Mouse (Mus musculus): Measurements from ENCODE around the gene Exoc1.
A peak's percentile ranks its signal among the peaks of the same experiment; 100 is the strongest.

Gene Exoc1

DNA sequence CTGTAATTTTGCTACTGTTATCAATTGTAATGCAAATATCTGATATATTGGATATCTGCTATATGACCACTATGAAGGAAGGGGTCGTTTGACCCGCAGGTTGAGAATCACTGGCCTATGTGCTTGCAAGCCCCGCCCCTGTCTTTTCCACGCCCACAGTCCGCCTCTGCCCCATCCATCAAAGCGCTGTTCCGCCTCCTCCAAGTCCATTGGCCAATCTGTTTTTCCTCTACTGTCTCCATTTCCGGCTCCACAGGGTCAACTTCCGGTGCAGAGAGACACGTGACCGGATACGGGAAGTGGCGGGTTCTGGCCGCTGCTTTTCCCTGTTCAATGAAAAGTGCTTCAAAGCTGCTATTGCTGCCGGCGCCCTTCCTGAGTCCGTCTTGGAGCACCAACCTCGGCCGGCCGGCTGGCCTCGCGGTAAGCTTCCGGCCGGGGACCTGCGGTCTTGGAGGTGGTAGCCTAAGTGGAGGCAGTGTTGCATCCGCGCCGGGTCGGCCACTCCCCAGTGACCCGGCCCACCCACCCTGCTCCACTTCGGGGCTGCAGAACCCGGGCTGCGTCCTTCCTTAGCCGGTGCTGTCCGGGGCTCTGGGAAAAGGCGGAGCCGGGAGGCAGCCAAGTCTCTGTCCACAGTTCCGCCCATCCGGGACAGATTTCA is at the start of gene Exoc1:
Exoc1 (plus strand) TSS at position 272 of the 664 bp plus-strand sequence.
- DNase-seq (ENCODE audit: low spot score): peak; percentile 99

DNA sequence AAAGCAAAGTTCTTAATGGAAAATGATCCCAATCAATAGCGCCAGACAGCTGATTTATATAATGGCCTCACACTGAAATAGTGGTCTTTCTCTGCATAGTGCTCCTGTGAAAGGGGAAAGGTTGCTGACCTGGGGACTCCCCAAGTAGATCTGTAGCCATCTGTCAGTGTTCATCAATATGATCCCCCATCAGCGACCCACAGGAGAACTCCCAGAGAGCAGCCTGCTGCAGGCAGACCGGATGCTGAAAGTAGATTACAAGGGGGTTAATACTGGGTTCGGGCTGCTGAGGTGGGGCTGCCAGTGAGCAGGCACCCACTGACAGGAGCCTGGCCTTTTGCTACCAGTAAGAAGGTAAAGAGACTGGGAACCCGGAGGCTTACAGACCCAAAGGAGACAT is 45.3 kb upstream of the Exoc1 start, which contains the start of gene Gm7271:
Gm7271 (plus strand) TSS at position 230 of the 400 bp plus-strand sequence.
- DNase-seq (ENCODE audit: low spot score): no peak

GRCm38 (mm10) chr5:76495126-76495525 is 34.0 kb upstream of the Exoc1 start:
- DNase-seq (ENCODE audit: low spot score): no peak

DNA sequence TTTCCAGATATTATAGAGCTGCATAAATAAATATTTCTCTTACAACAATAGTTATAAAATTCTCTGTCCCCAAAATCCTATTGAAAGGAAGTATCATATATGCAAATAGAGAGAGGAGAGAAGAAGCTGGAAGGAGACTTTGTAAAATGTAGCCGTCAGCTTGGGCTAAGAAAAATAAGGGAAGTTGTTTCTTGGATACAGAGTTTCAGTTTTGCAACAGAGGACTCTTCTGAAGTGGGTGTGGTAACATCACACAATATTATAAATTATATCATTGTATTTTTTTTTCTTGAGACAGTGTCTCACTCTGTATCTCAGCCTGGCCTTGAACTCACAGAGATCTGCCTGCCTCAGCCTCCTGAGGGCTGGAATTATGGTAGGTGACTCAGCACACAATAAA is 6.7 kb upstream of the Exoc1 start:
- DNase-seq (ENCODE audit: low spot score): no peak

GRCm38 (mm10) chr5:76524623-76525022 is 4.5 kb upstream of the Exoc1 start:
- no peak for DNase-seq (ENCODE audit: low spot score)

DNA sequence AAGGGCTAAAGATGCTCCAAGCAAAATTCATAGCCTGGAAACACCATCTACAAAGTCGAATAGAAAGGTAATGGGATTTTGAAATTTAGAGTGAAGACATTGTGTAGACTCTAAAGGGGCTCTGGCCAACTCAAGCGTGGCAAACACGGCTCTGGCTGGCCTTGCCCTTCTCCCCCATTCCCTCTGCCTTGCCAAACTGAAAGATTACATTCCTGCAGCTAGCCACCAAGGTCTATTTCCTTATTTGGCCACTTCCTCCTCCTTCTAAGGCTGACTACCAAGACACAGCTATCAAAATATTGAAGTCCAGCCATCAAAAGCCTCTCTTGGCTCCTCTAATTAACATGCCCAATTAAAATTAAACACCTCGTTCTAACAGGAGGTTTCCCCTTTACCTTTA is 4.0 kb upstream of the Exoc1 start:
- DNase-seq (ENCODE audit: low spot score): peak; percentile 41

GRCm38 (mm10) chr5:76525829-76526228 is 3.3 kb upstream of the Exoc1 start:
- DNase-seq (ENCODE audit: low spot score): peak; percentile 61

DNA sequence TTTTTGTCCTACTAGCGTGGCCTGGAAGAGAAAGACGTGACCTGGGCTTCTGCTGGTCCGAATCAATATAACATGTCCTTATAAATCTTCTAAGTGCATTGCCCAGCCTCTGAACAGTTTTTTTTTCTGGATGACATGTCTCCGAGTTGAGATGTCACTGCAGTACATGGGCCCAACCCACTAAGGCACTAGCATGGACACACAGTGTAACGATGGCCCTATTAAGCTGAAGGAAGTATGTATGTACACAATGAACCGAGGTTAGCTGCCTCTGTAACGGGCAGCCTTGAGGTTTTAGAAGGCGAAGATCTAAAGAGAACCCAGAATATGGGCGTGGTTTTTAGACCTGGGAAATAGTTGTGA is 574 bp downstream of the Exoc1 start:
- no peak for DNase-seq (ENCODE audit: low spot score)

- DNase-seq (ENCODE audit: low spot score): peak; percentile 40
Measured at GRCm38 (mm10) chr5:76533186-76533585, 4.1 kb downstream of the Exoc1 start.

- DNase-seq (ENCODE audit: low spot score): no peak
Measured at GRCm38 (mm10) chr5:76536231-76536630, 7.1 kb downstream of the Exoc1 start.

DNA sequence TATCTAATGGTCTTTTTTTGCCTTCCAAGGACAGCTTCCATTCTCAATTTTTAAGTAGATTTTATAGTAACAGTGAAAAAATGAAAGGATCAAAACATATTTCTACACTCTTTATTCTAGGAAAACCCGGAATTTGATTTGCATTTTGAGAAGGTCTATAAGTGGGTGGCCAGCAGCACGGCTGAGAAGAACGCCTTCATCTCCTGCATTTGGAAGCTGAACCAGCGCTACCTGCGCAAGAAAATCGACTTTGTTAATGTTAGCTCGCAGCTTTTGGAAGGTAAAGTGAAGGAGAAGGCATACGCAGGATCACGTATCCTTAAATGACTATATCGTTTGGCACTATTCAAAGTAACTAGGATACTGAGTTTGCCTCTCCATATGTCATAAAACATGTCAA is 8.5 kb downstream of the Exoc1 start:
- DNase-seq (ENCODE audit: low spot score): no peak

GRCm38 (mm10) chr5:76540181-76540580 is 11.1 kb downstream of the Exoc1 start:
- peak; percentile 85 for DNase-seq (ENCODE audit: low spot score)

GRCm38 (mm10) chr5:76540842-76541241 is 11.7 kb downstream of the Exoc1 start:
- DNase-seq (ENCODE audit: low spot score): peak; percentile 64

DNA sequence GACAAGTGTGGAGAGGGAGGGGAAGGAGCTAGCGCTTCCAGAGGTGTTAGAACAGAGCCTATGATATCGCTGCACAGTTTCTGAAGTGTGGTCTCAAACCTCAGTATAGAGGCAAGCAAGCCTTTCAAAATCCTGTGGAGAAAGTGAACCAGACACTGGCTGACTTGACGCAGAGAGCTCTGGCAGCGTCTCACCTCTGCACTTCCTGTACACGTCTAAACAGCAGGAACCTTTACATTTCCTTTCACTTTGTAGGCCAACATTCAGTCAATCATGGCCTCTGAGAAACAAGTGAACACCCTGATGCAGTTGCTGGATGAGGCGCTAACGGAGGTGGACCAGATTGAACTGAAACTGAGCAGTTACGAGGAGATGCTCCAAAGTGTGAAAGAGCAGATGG is 14.1 kb downstream of the Exoc1 start:
- no peak for DNase-seq (ENCODE audit: low spot score)

- no peak for DNase-seq (ENCODE audit: low spot score)
Measured at GRCm38 (mm10) chr5:76550426-76550825, 21.3 kb downstream of the Exoc1 start.

DNA sequence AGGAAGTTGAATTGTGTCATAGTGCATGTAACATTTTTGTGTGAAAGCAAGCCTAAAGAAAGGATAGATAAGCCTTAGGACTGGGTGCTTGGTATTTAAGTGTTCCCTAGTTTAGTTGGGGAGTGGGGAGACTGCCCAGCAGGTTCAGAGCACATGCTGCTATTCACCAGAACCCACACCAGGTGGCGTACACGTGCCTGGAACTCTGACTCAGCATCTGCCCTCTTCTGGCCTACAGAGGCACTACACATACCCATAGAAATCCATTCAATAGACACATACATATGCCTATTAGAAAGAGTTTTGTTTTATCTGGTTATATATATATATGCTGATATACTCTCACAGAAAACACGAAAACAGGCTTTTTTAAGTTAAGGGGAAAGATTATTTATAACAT is 36.2 kb downstream of the Exoc1 start:
- peak; percentile 76 for DNase-seq (ENCODE audit: low spot score)

DNA sequence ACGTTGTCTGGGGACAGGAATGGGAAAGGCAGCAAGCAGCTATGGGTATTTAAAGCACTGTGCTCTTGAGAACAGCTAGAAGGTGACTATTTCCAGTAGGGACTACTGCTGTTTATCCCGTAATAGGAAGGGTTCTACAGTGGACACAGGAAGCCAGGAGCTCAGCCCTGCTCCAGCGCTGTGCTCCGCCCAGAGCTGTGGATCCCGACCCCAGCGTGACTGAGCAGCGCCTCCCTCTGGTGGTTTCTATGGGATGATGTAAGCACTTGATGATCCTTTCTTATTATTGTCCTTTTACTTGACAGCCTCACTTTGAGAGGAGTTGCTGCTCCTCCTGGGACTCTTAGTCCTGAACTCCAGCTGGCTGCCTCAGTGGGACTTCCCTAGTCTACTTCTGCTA is 45.1 kb downstream of the Exoc1 start:
- DNase-seq (ENCODE audit: low spot score): no peak

GRCm38 (mm10) chr5:76577026-76577425 is 47.9 kb downstream of the Exoc1 start:
- no peak for DNase-seq (ENCODE audit: low spot score)

GRCm38 (mm10) chr5:76585378-76585777 is 56.3 kb downstream of the Exoc1 start:
- DNase-seq (ENCODE audit: low spot score): no peak

DNA sequence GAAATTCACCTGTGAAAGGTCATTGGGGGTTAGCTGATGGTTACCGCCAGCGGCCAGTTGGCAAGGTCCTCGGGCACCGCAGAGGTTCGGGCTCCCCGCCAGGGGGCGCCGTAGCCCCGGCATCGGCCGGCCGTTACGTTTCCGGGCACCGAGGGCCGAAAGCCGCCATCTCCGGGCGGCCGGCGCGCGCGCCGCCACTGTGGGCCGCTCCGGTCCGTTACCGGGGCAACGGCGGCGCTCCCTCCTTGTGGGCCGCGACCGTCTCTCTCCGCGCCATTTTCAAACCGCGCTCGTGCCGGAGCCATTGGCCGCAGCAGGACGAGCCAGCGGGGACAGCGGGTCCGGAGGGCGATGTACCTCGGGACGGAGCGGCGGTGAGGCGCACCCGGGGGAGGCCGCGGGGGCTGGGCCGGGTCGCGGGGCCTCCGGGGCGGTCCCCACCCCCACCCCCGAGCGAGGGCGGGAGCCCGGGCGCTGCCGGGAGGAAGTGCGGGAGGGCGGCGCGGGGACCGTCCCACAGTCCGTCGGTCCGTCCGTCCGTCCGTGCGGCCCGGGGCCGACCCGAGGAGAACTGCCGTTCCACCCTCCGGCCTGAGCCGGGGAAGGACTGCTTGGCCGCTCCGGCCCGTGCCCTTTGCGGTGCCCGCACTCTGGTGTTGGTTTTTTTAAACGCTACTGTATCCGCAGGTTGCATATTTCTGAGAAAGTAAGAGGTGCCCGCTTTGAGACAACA is 59.6 kb downstream of the Exoc1 start, which contains the start of gene Cep135:
Cep135 (plus strand) TSS at position 148 of the 733 bp plus-strand sequence.
- DNase-seq (ENCODE audit: low spot score): peak; percentile 87

GRCm38 (mm10) chr5:76589311-76589710 is 60.2 kb downstream of the Exoc1 start:
- no peak for DNase-seq (ENCODE audit: low spot score)

- DNase-seq (ENCODE audit: low spot score): no peak
Measured at GRCm38 (mm10) chr5:76590009-76590408, 60.9 kb downstream of the Exoc1 start.

GRCm38 (mm10) chr5:76591885-76592284 is 62.8 kb downstream of the Exoc1 start:
- no peak for DNase-seq (ENCODE audit: low spot score)

All from adipocyte (in vitro differentiated cells).